Mouse (Mus musculus): ENCODE data around the gene Cyp26b1. TPM values are rescaled to one million over a fixed set of nuclear protein-coding genes. Genes with fewer than 3 reads are reported as not detected.
A peak's percentile ranks its signal among the peaks of the same experiment; 100 is the strongest.
"Not testable (repeated sequence)": the region's sequence is repeated elsewhere in the genome, so short reads cannot be mapped to it uniquely, and the experiment has no call there.

Cyp26b1 gene
- polyA plus RNA-seq, 1 experiment from 2014 or later, result 12.6 TPM

DNA sequence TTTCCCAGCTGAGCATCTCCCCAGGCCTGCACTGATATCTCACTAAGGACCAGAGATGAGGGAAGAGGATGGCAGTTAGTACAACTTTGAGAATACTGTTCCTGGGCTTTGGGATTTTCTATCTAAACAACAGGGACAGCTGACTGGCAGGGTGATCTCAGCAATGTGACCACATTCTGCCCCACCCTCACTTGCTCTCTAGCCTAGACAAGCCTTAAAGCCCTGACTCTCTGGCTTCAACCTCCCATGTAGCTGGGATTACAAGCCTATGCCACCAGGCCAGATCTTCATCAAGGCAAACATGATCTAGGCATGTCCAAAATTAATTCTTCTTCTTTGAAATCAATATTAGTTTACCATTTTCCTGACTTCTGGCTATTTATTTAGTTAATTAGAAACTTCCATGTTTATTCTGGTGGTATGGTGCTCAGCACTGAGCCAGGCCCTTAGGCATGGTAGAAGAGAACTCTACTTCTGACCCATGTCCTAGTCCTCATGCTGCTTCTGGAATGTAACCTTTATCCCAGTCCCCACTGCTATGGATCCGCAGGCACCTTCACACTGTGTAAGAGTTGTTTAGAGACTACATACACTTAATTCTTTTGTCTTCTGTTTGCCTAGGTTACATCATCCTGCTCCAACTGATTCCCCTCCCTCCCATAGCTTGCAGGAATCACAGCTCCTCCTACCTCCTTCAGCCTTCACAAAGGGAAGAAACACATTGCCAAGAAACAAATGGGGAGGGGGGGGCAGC lies 7.6 kb upstream of the Cyp26b1 start:
- 26% methylated on average over 1 of the region's 1 CpGs for WGBS

DNA sequence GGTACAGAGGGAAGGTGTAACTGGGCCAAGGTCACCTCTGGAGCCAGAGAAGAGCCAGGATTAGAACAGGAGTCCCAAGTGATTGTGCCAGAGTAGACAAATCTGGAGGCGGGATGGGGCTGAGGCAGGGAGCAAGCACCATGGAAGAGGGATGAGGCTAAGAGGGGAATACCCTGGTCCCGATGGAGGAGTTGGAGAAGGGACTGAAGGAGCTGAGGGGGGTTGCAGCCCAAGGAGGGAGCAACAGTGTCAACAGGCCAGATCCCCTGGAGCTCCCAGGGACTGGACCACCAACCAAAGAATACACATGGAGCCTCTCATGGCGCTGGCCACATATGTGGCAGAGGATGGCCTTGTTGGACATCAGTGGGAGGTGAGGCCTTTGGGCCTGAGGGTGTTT lies 5.6 kb upstream of the Cyp26b1 start:
- not testable (repeated sequence) for H3K27ac ChIP-seq; H3K27me3 ChIP-seq; H3K36me3 ChIP-seq; H3K4me2 ChIP-seq (replicated peaks); ATAC-seq; H3K4me3 ChIP-seq (replicated peaks); H3K9me3 ChIP-seq; H3K9ac ChIP-seq (replicated peaks); H3K4me1 ChIP-seq (replicated peaks)
- 87% methylated on average over 3 of the region's 3 CpGs for WGBS

More for the DNA sequence above, 7.6 kb upstream of the Cyp26b1 start:
- no peak overlapping the region for H3K9ac ChIP-seq (replicated peaks)
- no peak overlapping the region for H3K4me3 ChIP-seq (replicated peaks)
- no peak overlapping the region for H3K4me2 ChIP-seq (replicated peaks)
- H3K4me1 ChIP-seq (replicated peaks), result no peaks in the 10 kb centered on the region
- no peaks in the 10 kb centered on the region; the same call in 1 of the 2 replicates for H3K27me3 ChIP-seq
- no peak overlapping the region for H3K27ac ChIP-seq
- ATAC-seq, result no peak
- no peaks in the 10 kb centered on the region for H3K36me3 ChIP-seq
- no peaks in the 10 kb centered on the region for H3K9me3 ChIP-seq

DNA sequence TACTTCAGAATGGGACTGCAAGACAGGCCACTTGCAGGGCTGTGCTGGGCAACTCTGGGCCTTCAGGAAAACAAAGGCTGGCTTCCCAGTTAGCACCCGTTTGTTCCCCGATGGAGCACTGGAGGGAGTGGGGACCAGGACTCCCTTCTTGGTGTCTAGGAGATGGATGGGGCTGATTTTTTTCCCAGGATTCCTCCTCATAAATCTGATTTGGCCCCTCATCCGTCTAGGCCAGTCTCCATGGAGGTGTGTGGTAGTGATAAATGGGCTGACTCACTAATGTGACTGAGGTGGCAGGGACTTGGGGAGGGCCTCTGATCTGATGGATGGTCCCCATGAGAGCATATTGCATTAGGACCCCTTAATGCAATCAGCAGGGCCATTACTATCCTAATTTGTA lies 5.0 kb upstream of the Cyp26b1 start:
- no peaks in the 10 kb centered on the region for H3K9me3 ChIP-seq
- no peak overlapping the region for H3K4me3 ChIP-seq (replicated peaks)
- ATAC-seq, result no peak
- no peak overlapping the region for H3K27ac ChIP-seq
- H3K27me3 ChIP-seq, result no peaks in the 10 kb centered on the region; the same call in 1 of the 2 replicates
- H3K4me1 ChIP-seq (replicated peaks), result peaks cover 14% of the 10 kb centered on the region
- H3K4me2 ChIP-seq (replicated peaks), result no peak overlapping the region
- 89% methylated on average over 3 of the region's 3 CpGs for WGBS
- H3K9ac ChIP-seq (replicated peaks), result no peak overlapping the region
- no peaks in the 10 kb centered on the region for H3K36me3 ChIP-seq

DNA sequence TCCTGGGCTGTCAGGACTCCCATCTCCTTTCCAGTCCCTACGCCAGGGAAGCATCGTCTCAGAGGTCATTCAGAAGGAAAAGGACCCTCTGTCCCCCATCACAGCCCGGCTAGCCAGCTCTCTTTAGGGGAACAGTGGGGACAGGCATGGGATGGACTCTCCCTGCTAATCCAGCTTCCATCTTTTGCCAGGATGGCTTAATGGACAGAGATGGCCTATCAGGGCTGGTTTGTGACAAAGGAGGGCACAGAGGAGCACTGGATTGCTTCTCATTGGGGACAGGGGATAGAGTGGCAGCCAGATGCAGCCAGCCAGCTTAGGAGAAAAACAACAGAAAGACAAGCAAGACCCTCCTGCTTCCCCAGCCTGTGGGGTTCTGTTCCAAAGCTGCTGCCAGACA lies 918 bp upstream of the Cyp26b1 start:
- Histone ChIP-seq H3K4me2 (replicated peaks) (peak overlapping the region; percentile 30), H3K27ac (no peak overlapping the region; the same call in 1 of the 2 replicates), H3K9ac (replicated peaks) (0 out of 2 replicates have a peak overlapping the region, but pooled peaks have one; percentile 48), H3K4me1 (replicated peaks) (peaks cover 22% of the 10 kb centered on the region), H3K36me3 (no peaks in the 10 kb centered on the region), H3K4me3 (replicated peaks) (no peak overlapping the region), H3K9me3 (no peaks in the 10 kb centered on the region), H3K27me3 (peaks cover 36% of the 10 kb centered on the region)
- 11% methylated on average over 3 of the region's 3 CpGs for WGBS
- ATAC-seq, result peak; percentile 76

DNA sequence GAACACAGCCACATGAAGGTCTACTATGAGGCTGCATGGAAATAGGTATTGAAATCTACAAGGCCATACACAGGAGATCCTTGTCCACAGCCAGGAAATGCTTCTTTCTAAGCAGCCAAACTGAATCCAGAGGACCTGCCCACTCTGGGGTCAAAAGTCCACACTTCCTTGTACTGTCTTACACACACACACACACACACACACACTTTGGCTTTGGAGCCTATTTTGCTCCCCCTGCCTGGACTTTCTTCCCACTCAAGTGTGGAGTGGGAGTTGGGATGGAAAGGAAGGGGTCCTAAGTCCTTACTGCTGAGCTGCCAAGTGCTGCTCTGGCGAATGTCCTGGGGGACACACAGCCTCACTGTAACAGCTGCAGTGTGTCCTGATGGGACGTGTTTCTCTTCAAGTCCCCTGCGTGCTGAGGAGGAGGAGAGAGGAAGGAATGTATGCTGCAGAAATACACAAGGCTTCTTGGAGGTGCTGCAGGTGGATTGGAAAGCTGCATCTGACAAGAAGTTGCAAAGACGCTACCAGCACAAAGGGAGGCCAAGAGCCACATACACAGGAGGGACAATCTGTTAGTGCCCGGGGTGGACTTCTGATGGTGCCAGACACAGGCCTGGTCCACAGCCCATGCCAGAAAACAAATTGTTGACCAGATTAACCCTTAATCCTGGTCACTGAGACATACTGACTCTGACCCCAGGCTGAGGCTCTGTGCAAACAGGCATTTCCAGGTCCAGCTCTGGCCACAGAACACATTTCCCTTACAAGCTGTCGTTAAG lies 2.6 kb downstream of the Cyp26b1 start:
- ATAC-seq, result no peak
- no peaks in the 10 kb centered on the region for H3K36me3 ChIP-seq
- peaks cover 57% of the 10 kb centered on the region for H3K4me1 ChIP-seq (replicated peaks)
- peak overlapping the region; percentile 46; the same call in 1 of the 2 replicates for H3K9ac ChIP-seq (replicated peaks)
- peak overlapping the region; percentile 15; the same call in 1 of the 2 replicates for H3K4me3 ChIP-seq (replicated peaks)
- no peaks in the 10 kb centered on the region for H3K9me3 ChIP-seq
- no peak overlapping the region for H3K27ac ChIP-seq
- peak overlapping the region; percentile 22; the same call in 1 of the 2 replicates for H3K4me2 ChIP-seq (replicated peaks)
- peaks cover 71% of the 10 kb centered on the region for H3K27me3 ChIP-seq
- WGBS, result 67% methylated on average over 6 of the region's 6 CpGs

DNA sequence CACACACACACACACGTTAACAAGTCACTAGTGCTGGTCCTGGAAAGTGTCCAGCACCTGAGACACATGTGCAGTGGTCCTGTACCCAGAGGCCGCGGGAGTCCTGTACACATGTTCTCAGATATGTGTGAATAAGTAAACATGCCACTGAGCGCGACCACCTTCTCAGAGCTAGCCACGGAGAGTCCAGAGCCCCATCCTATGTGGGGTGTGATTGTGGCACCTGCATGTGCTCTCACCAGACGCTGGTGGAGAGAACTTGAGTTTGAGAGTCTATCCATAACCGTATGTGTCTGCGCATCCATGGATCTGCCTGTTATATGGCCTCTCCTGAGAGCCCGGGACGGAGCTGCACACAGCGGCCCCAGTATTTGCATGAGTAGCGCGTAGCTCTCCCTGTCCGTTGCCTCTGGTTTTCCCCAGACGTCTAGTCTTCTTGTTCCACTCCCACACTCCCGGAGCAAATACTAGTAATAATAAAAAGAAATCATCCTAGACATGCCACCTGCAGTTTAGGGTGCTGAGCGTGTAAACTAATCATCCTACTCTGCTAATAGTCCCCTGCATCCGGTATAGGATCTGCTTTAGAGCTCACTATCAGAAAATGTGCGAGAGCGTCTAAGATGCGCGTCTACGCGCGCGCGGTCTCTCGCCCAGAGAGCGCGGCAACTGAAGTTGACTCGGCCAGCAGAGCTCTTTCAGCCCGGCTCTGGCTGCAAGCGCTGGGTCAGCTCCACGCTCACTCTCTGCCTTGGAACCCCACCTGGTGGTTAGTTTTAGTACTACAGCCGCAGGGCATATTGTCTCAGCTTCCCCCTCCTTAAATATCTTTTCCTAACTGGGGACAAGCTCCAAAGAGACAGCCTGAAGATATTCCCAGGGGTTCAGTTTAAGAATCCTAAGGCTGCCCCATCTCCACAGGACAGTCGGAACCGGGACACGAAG lies 3.7 kb downstream of the Cyp26b1 start:
- Histone ChIP-seq H3K4me3 (replicated peaks) (peak overlapping the region; percentile 50), H3K9me3 (no peaks in the 10 kb centered on the region), H3K9ac (replicated peaks) (peak overlapping the region; percentile 36; the same call in 1 of the 2 replicates), H3K27me3 (peaks cover 82% of the 10 kb centered on the region), H3K36me3 (no peaks in the 10 kb centered on the region), H3K4me2 (replicated peaks) (peak overlapping the region; percentile 85), H3K4me1 (replicated peaks) (peaks cover 67% of the 10 kb centered on the region), H3K27ac (no peak overlapping the region)
- WGBS, result 3% methylated on average over 39 of the region's 39 CpGs
- peak; percentile 59; the same call in 1 of the 2 replicates for ATAC-seq

DNA sequence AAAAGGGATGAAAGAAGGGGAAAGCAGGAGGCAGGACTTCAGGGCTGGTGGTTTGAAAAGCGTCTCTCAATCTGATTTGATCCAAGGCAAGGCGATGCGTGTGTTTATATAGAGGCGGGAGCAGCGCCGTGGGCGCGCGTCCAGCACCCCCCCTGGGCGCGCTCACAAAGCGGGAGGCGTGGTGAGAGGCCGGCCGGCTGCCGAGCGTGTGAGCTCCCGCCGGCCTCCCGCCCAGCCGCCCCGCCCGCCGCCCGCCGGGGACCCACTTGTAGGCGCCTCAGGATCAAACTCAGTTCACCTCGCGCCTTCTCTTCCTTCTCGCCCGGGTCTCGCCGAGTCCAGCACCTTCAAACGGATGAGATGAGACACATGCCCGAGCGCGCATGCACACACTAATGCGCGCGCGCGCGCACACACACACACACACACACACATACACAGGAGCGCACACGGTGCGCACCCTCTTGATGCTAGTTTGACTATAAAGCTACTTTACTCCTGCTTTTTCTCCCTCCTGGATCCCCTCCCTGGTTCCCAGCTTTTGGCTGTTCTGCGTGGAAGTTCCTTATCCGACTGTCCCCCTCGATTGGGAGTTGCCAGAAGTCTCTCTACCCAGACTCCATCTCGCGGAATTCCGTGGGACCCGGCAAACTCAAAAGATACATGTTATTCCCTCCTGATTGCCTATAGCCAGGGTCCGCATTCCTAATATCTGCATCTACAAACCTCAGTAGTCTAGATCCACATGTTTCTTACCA lies 4.6 kb downstream of the Cyp26b1 start:
- Histone ChIP-seq H3K9me3 (no peaks in the 10 kb centered on the region), H3K9ac (replicated peaks) (peak overlapping the region; percentile 61), H3K27ac (no peak overlapping the region), H3K4me1 (replicated peaks) (peaks cover 67% of the 10 kb centered on the region), H3K4me3 (replicated peaks) (peak overlapping the region; percentile 50), H3K4me2 (replicated peaks) (peak overlapping the region; percentile 85), H3K36me3 (no peaks in the 10 kb centered on the region), H3K27me3 (peaks cover 92% of the 10 kb centered on the region)
- 1% methylated on average over 51 of the region's 54 CpGs for WGBS
- ATAC-seq, result no peak

DNA sequence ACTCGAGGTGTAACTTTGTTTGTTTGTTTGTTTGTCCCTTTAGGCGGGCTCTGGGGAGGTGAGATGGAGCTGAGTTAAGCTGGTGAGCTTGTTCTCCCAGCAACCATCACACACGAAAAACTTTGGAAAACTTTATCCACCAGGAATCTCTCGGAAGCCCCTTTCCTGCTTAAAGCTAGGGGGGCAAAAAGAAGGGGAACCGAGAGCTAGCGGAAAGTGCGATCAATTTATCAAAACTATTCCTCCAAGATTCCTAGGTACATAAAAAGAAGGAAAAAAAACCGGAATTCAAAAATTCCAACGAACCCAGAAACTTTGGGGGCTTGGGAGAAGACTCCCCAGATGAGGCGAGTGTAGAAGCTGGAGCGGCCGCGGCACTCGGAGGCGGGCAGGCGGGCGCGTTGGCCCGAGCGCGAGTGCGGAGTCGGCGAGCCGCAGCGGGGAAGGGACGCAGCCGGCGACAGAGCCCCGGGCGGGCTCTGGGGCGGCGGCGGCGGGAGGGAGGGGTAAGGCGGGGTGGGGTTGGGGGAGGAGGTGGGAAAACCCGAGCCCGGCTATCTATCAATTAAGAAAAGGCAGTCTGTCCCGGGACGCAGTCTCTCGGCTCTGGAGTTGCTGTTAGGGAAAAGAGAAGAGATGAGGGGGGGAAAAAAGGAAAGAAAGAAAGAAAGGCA lies 5.3 kb downstream of the Cyp26b1 start:
- peak overlapping the region; percentile 85 for H3K4me2 ChIP-seq (replicated peaks)
- H3K4me3 ChIP-seq (replicated peaks), result peak overlapping the region; percentile 50
- WGBS, result under 1% methylated on average over 41 of the region's 41 CpGs
- peaks cover 69% of the 10 kb centered on the region for H3K4me1 ChIP-seq (replicated peaks)
- ATAC-seq, result no peak
- H3K36me3 ChIP-seq, result no peaks in the 10 kb centered on the region
- H3K27me3 ChIP-seq, result peaks cover 97% of the 10 kb centered on the region
- 0 out of 2 replicates have a peak overlapping the region, but pooled peaks have one; percentile 27 for H3K27ac ChIP-seq
- H3K9me3 ChIP-seq, result no peaks in the 10 kb centered on the region
- H3K9ac ChIP-seq (replicated peaks), result peak overlapping the region; percentile 61

DNA sequence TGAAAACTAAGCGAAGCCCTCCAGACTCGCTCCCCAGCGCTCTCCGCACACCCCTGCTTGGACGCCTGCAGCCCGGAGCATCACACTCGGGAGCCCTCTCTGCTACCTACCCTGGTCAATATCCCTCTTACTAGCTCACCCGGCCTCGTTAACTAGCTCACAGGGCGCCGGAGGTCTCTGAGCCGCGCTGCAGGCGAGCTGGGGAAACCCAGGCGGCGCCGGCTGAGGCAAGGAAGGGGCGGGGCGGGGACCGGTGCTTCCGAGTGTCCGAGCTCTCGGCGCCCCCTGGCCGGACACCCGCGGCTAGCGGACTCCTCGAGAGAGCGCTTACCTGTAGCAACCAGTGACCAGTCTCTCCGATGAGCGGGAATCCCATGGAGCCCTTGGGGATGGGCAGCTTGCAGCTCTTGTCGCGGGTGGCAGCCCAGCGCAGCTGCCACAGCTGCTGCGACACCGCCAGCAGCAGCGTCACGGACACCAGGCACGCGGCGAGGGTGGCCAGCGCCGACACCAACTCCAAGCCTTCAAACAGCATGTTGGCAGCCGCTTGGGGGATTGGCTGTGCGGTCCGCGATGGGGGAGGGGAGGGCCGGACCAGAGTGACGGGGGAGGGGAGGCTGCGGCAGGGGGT lies 6.1 kb downstream of the Cyp26b1 start:
- H3K4me3 ChIP-seq (replicated peaks), result peak overlapping the region; percentile 50
- H3K36me3 ChIP-seq, result no peaks in the 10 kb centered on the region
- peaks cover 75% of the 10 kb centered on the region for H3K4me1 ChIP-seq (replicated peaks)
- peak; percentile 1; the same call in 1 of the 2 replicates for ATAC-seq
- peaks cover 97% of the 10 kb centered on the region for H3K27me3 ChIP-seq
- peak overlapping the region; percentile 61 for H3K9ac ChIP-seq (replicated peaks)
- peak overlapping the region; percentile 85 for H3K4me2 ChIP-seq (replicated peaks)
- under 1% methylated on average over 51 of the region's 51 CpGs for WGBS
- peak overlapping the region; percentile 27; the same call in 1 of the 2 replicates for H3K27ac ChIP-seq
- H3K9me3 ChIP-seq, result no peaks in the 10 kb centered on the region

DNA sequence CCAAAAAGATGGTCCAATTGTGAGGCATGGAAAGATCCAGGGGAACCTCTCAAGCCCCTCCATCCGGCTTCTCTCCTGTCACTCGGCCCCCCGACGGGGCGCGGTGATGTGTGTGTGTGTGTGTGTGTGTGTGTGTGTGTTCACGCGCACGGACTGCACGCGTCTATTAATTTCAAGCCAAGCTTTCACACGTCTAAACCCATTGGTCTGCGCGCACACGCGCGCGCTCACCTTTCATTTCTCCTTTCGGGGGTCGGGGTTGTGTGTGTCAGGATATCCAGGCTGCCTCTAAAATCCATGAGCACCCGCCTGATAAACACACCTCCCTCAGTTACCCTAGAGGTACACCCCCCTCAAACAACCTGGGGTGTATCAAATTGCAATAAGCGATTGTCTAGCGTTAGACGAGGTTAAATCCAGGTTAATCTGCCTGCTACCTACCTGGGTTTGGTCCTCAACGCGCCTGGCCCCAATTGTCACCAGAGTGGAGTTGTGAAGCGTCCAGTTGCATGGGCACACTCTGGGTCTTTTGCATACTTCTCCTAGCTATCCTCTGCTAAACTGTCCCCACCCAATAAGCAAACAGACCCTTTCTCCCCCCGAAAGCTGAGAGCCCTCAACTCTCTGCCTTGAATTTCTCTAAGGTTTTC lies 7.0 kb downstream of the Cyp26b1 start:
- Histone ChIP-seq H3K27me3 (peaks cover 98% of the 10 kb centered on the region), H3K36me3 (no peaks in the 10 kb centered on the region), H3K4me2 (replicated peaks) (peak overlapping the region; percentile 85), H3K27ac (no peak overlapping the region), H3K4me3 (replicated peaks) (peak overlapping the region; percentile 50), H3K9me3 (no peaks in the 10 kb centered on the region), H3K9ac (replicated peaks) (0 out of 2 replicates have a peak overlapping the region, but pooled peaks have one; percentile 61), H3K4me1 (replicated peaks) (peaks cover 75% of the 10 kb centered on the region)
- under 1% methylated on average over 28 of the region's 28 CpGs for WGBS
- no peak for ATAC-seq

All from midbrain, embryonic 13.5 days (tissue).